Mouse (Mus musculus) heart, embryonic 11.5 days (tissue): ENCODE data around the gene Primpol. TPM values are rescaled to one million over a fixed set of nuclear protein-coding genes. Genes with fewer than 3 reads are reported as not detected.

Source experiments
- ATAC-seq: fragments of 200-750 bp; cut with Nextera tagmentation; replicated peaks from 2 replicates; pipeline ENCODE4 v1.8.0; 2017; ENCODE audit warnings: moderate library complexity; ENCODE audit not compliant: insufficient number of reproducible peaks, low FRiP score, low TSS enrichment
- H3K27ac ChIP-seq: fragments of 300-500 bp; sonication (generic); 2 replicates; pipeline ENCODE4 v1.5.1; 2014; ENCODE audit warnings: mild to moderate bottlenecking, low read depth, low read length
- H3K27me3 ChIP-seq: fragments of 300-500 bp; sonication (generic); 2 replicates; pipeline ENCODE4 v1.6.1; 2014; ENCODE audit warnings: mild to moderate bottlenecking, low read length, mixed read lengths; ENCODE audit not compliant: control insufficient read depth, insufficient read depth
- H3K36me3 ChIP-seq: fragments of 300-500 bp; sonication (generic); 2 replicates; pipeline ENCODE4 v1.6.1; 2014; ENCODE audit warnings: mild to moderate bottlenecking, low read length, moderate library complexity, mixed read lengths; ENCODE audit not compliant: control insufficient read depth, insufficient read depth
- H3K4me1 ChIP-seq: fragments of 300-500 bp; sonication (generic); 2 replicates; pipeline ENCODE4 v1.6.1; 2014; ENCODE audit warnings: low read length; ENCODE audit not compliant: control insufficient read depth, insufficient read depth
- H3K4me2 ChIP-seq: fragments of 300-500 bp; sonication (generic); 2 replicates; pipeline ENCODE4 v1.6.1; 2014; ENCODE audit warnings: mild to moderate bottlenecking, moderate library complexity
- H3K4me3 ChIP-seq: fragments of 300-500 bp; sonication (generic); 2 replicates; pipeline ENCODE4 v1.5.1; 2014; ENCODE audit warnings: low read depth, low read length
- H3K9ac ChIP-seq: fragments of 300-500 bp; sonication (generic); 2 replicates; pipeline ENCODE4 v1.6.1; 2014; ENCODE audit warnings: mild to moderate bottlenecking, low read depth, low read length, moderate library complexity
- H3K9me3 ChIP-seq: fragments of 300-500 bp; sonication (generic); replicated peaks from 2 replicates; pipeline ENCODE4 v1.6.1; 2016; ENCODE audit warnings: low read length; ENCODE audit not compliant: control insufficient read depth
- WGBS: fragments of 180-500 bp; shearing (Covaris S2); extraction: QIAGEN DNeasy Blood & Tissue Kit; methylation state at CpG from one replicate; pipeline ENCODE4 v1.1.7; 2014; ENCODE audit not compliant: insufficient replicate concordance; 5-methylcytosine and 5-hydroxymethylcytosine counted together
- polyA plus RNA-seq: library from polyadenylated mRNA; unstranded; fragments of >200 nt; fragmentation: Nextera tagmentation; extraction: Ambion mirVana; gene quantifications from 2 replicates; pipeline ENCODE4 v1.2.1, GENCODE M21; 2014

Gene Primpol
- polyA plus RNA-seq, 1 experiment from 2014 or later: 9.7 TPM

GRCm38 (mm10) chr8:46598114-46598513, 18.9 kb downstream of the Primpol start:
- no peak overlapping the region for H3K27ac ChIP-seq
- H3K36me3 ChIP-seq: no peaks in the 10 kb centered on the region
- 38% methylated on average over 2 of the region's 2 CpGs for WGBS
- H3K4me2 ChIP-seq: no peak overlapping the region
- ATAC-seq: no peak
- no peak overlapping the region for H3K9ac ChIP-seq
- H3K4me1 ChIP-seq: peaks cover 19% of the 10 kb centered on the region
- no peak overlapping the region for H3K4me3 ChIP-seq
- no peaks in the 10 kb centered on the region for H3K27me3 ChIP-seq
- H3K9me3 ChIP-seq: no peaks in the 10 kb centered on the region

- Histone ChIP-seq H3K9me3 (no peaks in the 10 kb centered on the region), H3K27ac (no peak overlapping the region), H3K4me2 (no peak overlapping the region), H3K36me3 (no peaks in the 10 kb centered on the region), H3K27me3 (no peaks in the 10 kb centered on the region), H3K4me1 (peaks cover 22% of the 10 kb centered on the region), H3K4me3 (no peak overlapping the region), H3K9ac (no peak overlapping the region)
- WGBS: 58% methylated on average over 2 of the region's 2 CpGs
- ATAC-seq: no peak
Observed at GRCm38 (mm10) chr8:46597411-46597810, 19.6 kb downstream of the Primpol start.

- peaks cover 22% of the 10 kb centered on the region for H3K4me1 ChIP-seq
- no peak for ATAC-seq
- no peaks in the 10 kb centered on the region for H3K27me3 ChIP-seq
- H3K4me2 ChIP-seq: no peak overlapping the region
- no peaks in the 10 kb centered on the region for H3K9me3 ChIP-seq
- no peak overlapping the region for H3K27ac ChIP-seq
- H3K4me3 ChIP-seq: no peak overlapping the region
- WGBS: 86% methylated on average over 2 of the region's 2 CpGs
- no peak overlapping the region for H3K9ac ChIP-seq
- no peaks in the 10 kb centered on the region for H3K36me3 ChIP-seq
Observed at GRCm38 (mm10) chr8:46596530-46596929, 20.5 kb downstream of the Primpol start.

GRCm38 (mm10) chr8:46595593-46595992, 21.4 kb downstream of the Primpol start:
- H3K9ac ChIP-seq: no peak overlapping the region
- WGBS: 56% methylated on average over 2 of the region's 2 CpGs

GRCm38 (mm10) chr8:46593772-46594171, 23.2 kb downstream of the Primpol start:
- H3K4me2 ChIP-seq: no peak overlapping the region
- ATAC-seq: no peak
- no peak overlapping the region for H3K4me3 ChIP-seq
- WGBS: 53% methylated on average over 2 of the region's 2 CpGs
- H3K9ac ChIP-seq: no peak overlapping the region
- H3K4me1 ChIP-seq: peaks cover 13% of the 10 kb centered on the region
- H3K27me3 ChIP-seq: no peaks in the 10 kb centered on the region
- no peak overlapping the region for H3K27ac ChIP-seq
- no peaks in the 10 kb centered on the region for H3K36me3 ChIP-seq
- H3K9me3 ChIP-seq: no peaks in the 10 kb centered on the region

More at GRCm38 (mm10) chr8:46595593-46595992, 21.4 kb downstream of the Primpol start:
- no peaks in the 10 kb centered on the region for H3K9me3 ChIP-seq
- no peaks in the 10 kb centered on the region for H3K27me3 ChIP-seq
- no peak for ATAC-seq
- H3K4me1 ChIP-seq: peaks cover 22% of the 10 kb centered on the region
- H3K4me2 ChIP-seq: no peak overlapping the region
- no peak overlapping the region for H3K4me3 ChIP-seq
- H3K27ac ChIP-seq: no peak overlapping the region
- H3K36me3 ChIP-seq: no peaks in the 10 kb centered on the region

GRCm38 (mm10) chr8:46593067-46593466, 23.9 kb downstream of the Primpol start:
- no peak overlapping the region for H3K27ac ChIP-seq
- 58% methylated on average over 8 of the region's 8 CpGs for WGBS
- ATAC-seq: no peak

GRCm38 (mm10) chr8:46588663-46589062, 28.3 kb downstream of the Primpol start:
- Histone ChIP-seq H3K9ac (no peak overlapping the region), H3K27me3 (no peaks in the 10 kb centered on the region), H3K4me3 (no peak overlapping the region), H3K27ac (no peak overlapping the region), H3K36me3 (no peaks in the 10 kb centered on the region), H3K4me2 (no peak overlapping the region), H3K4me1 (peaks cover 4% of the 10 kb centered on the region; the same call in 1 of the 2 replicates), H3K9me3 (no peaks in the 10 kb centered on the region)
- 92% methylated on average over 2 of the region's 2 CpGs for WGBS
- no peak for ATAC-seq

More at GRCm38 (mm10) chr8:46593067-46593466, 23.9 kb downstream of the Primpol start:
- Histone ChIP-seq H3K9me3 (no peaks in the 10 kb centered on the region), H3K4me3 (no peak overlapping the region), H3K27me3 (no peaks in the 10 kb centered on the region), H3K4me2 (no peak overlapping the region), H3K4me1 (peaks cover 6% of the 10 kb centered on the region), H3K9ac (no peak overlapping the region), H3K36me3 (no peaks in the 10 kb centered on the region)

- 57% methylated on average over 5 of the region's 5 CpGs for WGBS
- Histone ChIP-seq H3K36me3 (no peaks in the 10 kb centered on the region), H3K9me3 (no peaks in the 10 kb centered on the region), H3K9ac (no peak overlapping the region), H3K4me1 (peaks cover 1% of the 10 kb centered on the region; the same call in 1 of the 2 replicates), H3K27ac (no peak overlapping the region), H3K4me2 (no peak overlapping the region), H3K4me3 (no peak overlapping the region), H3K27me3 (no peaks in the 10 kb centered on the region)
- no peak for ATAC-seq
Observed at GRCm38 (mm10) chr8:46587911-46588310, 29.1 kb downstream of the Primpol start.

GRCm38 (mm10) chr8:46585576-46585975, 31.4 kb downstream of the Primpol start:
- WGBS: 81% methylated on average over 3 of the region's 3 CpGs
- Histone ChIP-seq H3K27me3 (no peaks in the 10 kb centered on the region), H3K9ac (no peak overlapping the region), H3K4me3 (no peak overlapping the region), H3K27ac (no peak overlapping the region), H3K4me2 (no peak overlapping the region), H3K4me1 (no peaks in the 10 kb centered on the region), H3K9me3 (no peaks in the 10 kb centered on the region), H3K36me3 (no peaks in the 10 kb centered on the region)
- no peak for ATAC-seq
